Mouse (Mus musculus): Measurements from ENCODE around the gene Pex11b.

DNA sequence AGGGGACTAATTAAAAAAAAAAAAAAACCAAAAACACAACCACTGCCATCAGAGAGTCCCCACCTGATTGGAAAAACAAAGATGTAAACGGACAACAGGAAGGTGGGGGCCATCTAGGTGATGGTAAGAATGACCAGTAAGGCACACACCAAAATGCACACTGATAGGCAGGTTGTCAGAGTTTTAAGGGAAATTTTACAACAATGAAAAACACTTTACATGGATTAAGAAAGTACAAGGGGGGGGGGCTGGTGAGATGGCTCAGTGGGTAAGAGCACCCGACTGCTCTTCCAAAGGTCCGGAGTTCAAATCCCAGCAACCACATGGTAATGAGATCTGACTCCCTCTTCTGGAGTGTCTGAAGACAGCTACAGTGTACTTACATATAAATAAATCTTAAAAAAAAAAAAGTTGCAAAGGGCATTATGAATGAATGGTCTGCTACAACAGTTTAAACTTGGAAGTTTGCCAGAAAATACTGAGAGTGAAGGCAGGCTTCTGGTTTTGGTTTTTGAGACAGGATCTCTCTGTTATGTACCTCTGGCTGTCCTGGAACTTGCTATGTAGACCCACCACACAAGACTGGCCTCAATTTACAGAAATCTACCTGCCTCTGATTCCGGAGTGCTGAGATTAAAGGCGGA lies 33.4 kb downstream of the Pex11b start:
- TF ChIP-seq CTCF (IDR thresholded peaks at IDR 0.05; ENCODE audit: control insufficient read depth, insufficient read depth, insufficient replicate concordance, low read depth, low read length) = no peak
- no peak for TF ChIP-seq POLR2A (IDR thresholded peaks at IDR 0.05; ENCODE audit: control insufficient read depth, low read depth, low read length)

All from testis, adult 2 months (tissue).